Mouse (Mus musculus): ENCODE data around the gene Gm6367.
"Not testable (repeated sequence)": the region's sequence is repeated elsewhere in the genome, so short reads cannot be mapped to it uniquely, and the experiment has no call there.

Gene Gm6367

GRCm38 (mm10) chr5:94988326-94988725 is at the start of gene Gm6367:
TSS of gene Gm6367 (plus strand) at chr5:94988626.
- not testable (repeated sequence) for DNase-seq (ENCODE audit: extremely low read depth, insufficient read length, low spot score)

Data from 3134 (cell line).